Mouse (Mus musculus): ENCODE results near the gene Tmem37.

Gene Tmem37

DNA sequence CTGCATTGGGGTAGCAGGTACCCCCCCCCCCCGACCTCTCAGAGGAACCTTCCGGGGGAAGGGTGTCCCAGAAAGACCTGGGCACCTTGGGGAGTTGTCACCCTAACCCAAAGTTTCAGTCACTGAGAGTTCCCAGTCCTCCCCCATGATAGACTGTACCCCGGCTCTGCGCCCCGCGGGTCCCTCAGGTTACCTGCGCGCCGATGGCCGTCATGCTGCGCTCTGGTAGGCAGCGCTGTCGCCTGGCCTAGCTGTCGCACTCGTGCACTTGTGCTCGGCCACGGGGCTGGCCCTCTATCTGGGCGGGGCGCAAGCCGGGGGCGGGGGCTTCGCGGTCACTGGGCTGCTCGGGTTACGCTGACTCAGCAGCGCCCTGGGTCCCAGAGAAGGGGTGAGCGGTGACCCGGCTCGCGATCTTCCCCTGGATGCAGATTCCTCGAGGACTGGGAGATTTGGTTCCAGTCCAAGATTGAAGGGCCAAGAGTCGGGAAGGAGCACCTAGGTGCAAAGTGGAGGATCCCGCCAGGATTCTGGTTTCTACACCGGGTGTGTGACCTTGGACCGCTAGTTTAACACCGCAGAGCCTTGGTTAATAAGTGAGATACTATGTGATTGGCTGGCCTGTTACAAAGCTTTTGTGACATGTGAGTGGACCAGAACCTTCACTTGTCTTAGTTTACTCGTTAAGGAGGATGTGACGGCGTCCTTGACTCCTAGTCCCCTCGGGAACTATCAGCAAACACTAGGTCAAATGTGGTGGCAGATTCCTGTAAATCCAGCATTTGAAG, at the start of gene Tmem37:
Tmem37 (minus strand) TSS at position 556 of the 788 bp plus-strand sequence.
- no peak for DNase-seq (ENCODE audit: low spot score)

DNA sequence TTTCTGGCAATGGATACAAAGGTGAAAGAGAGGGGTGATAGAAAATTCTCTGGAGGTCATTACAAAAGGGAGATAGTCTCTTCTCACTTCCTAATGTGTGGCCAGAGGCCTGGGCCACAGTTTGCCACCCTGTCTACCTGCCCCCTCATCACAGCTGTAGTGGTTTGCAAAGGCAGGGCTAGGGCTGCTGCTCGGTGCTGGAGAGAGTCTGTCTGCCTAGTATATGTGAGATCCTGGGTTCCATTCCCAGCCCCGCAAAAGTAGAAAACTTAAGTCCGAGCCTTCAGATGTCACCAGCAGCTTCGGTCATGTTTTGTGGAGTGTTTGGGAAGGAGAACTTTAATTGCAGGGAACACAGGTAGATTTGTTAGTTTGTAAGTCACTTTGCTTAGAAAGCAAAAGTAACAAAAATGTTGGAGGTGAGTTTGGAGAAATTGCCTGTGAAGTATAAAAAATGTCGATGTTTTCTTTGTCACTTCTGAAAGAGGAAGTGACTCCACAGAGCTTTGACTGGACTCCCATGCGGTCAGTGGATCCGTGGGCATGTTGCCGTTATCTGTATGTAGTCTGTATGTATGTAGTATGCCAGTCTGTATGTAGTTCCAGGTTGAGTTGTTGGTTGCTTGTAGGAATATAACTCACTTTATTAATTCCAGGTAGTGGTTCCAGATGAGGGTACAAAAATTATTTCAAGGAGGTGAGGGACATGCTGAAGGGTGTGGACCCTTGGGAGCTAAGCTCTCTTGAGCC, 48.9 kb upstream of the Tmem37 start:
- no peak for DNase-seq (ENCODE audit: low spot score)

DNA sequence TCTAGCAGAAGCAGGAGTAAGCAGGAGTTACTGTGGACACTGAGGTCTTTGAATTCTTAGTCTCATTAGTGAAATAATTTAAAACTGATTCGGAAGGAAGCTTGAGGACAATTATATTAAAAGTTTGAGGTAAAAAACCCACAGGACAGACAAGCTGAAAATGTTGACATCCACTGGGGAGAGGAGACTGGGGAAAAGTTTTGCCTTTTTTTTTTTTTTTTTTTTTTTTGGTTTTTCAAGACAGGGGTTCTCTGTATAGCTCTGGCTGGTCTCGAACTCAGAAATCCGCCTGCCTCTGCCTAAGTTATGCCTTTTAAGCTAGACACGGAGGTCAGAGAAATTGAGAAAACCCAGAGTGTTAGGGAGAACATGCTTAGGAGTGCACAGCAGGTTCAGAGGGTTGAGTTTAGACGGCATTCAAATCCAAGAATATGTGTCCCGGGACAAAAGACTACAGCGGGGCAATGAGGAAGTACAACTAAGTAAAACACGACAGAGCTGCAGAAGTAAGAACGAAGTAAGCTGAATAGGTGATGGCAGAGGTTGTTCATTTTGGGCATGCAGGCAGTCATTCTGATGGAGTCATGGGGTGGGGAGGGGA, 48.2 kb upstream of the Tmem37 start:
- DNase-seq (ENCODE audit: low spot score) = no peak

DNA sequence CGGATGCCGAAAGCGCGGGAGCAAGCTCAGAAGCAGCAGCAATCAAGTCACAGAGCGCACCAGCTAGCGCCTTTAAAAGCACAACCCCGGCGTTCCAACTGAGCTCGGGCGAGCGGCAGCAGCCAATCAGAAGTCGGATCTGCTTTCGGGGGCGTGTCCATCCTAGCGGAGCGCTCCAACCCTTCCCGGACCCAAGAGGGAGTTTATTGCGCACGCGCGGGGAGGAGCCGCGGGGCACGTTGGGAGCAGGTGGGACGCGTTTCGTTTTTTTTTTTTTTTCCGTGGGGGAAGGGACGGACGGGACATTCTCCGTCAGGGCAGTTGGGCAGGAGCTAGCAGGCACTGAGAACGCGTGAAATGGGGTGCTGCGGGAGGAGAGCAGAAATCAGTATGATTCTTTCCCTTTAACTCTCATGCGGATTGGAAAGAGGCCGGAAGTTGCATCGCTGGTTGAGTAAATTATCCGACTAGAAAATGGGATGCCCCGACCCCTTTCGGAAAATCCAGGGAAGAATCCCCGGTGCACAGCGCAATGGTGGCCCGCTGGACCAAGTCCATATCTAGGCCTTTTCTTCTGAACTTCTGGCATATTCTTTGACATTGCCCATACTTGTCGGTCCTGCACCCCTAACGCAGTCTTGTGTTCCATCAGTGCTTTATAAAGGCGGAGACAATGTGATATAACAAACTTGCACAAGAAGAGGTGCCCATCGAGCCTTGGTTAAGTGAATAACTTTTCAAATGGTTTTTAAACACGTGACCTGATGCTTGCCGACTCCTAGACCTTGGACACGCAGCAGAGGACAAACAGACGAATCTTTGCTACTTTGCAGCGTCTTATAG, 47.3 kb upstream of the Tmem37 start, which contains the start of the genes Dbi and 3110009E18Rik:
Dbi (minus strand) TSS at position 110 of the 843 bp plus-strand sequence.
3110009E18Rik (plus strand) TSS at position 219 of the 843 bp plus-strand sequence.
- peak; percentile 95 for DNase-seq (ENCODE audit: low spot score)

DNA sequence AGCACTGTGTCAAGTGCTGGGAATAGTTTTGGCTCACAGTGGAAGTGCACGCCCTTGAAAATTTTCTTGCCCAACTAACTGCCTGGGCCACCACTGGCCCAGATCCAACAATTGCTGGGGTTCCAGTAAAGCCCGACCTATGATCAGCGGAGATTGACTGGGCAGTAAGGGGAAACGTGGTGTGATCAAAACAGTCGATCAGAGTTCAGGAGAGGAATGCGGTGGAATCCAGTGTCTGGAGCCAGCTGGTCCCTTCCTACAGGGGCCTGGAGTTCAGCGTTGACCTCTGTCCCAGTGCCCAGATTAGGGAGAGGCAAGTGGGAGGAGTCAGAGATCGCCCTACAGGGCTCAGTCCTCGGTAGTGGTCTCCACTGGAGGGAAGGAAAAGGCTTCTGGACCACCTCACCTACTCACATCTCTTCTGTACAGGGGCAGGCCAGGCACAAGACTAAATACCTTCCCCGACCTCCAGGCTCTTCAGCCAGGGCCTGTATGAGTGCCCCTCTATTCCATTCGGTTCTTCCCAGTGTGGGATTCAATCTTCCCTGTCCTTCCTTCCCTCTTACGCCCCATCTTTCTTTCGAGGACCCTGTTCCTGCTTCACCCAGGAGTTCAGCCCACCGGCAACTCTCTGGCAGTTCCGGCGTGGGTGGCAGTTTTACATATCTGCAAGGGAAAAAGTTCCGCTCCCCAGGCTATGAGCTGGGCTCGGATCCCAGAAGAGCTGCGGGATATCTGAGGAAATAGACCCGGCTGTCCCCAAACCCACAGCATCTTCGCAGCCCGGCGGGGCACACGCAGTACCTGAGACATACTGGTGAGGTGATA, 46.5 kb upstream of the Tmem37 start:
- DNase-seq (ENCODE audit: low spot score) = peak; percentile 41

DNA sequence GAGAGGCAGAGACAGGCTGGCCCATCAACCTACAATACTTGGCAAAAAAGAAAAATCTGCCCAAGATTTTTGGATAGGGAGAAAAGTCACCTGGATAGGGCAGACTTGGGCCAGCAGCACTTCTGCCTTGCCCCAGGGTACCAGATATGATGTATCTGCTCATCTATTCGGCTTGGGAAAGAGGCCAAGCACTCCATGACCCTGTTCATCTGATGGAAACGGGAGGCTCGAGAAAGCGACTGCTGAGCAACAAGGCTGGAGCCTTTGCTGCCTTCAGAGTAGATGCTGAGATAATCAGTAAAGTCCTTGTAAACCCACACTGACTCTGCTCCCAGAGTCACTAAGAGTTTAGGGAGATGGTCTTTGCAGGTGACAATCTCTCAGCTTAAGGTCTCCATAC, 45.5 kb upstream of the Tmem37 start:
- DNase-seq (ENCODE audit: low spot score) = no peak

DNA sequence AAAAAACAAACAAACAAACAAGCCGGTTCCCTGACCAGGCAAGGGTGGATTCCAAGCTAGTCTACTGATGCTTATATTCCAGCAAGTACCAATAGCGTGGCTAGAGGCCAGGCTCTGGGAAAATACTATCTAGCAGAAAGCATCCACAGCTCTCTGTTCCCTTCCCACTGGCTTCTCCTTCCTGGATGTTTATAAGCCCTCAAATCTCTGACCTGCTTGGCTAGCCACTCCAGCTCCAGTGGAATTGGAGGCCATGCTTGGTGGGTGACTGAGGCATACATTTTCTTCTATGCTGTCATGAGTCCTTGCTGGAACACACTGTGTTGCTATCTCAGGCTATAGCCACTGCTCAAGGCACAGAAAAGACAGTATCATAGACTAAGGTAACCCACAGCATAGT, 45.0 kb upstream of the Tmem37 start:
- DNase-seq (ENCODE audit: low spot score) = no peak

DNA sequence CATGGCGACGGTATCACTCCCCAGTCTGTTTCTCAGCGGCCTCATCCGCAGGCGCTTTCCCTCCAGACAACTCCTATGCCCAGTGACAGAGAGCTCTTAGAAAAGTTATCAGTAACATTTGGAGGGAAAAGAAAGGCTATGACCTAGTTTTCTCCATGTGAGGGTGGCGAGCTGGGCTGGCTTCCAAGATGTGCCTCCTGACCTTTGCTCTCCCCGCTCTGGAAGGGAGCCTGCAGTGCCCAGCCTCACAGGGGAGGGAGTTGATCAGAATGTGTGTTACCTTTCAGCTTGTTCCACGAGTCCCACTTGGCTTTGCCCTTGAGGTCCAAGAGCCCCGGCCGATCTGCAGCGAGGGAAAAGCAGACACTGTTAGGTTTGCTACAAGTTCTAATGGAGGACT, 42.2 kb upstream of the Tmem37 start:
- no peak for DNase-seq (ENCODE audit: low spot score)

DNA sequence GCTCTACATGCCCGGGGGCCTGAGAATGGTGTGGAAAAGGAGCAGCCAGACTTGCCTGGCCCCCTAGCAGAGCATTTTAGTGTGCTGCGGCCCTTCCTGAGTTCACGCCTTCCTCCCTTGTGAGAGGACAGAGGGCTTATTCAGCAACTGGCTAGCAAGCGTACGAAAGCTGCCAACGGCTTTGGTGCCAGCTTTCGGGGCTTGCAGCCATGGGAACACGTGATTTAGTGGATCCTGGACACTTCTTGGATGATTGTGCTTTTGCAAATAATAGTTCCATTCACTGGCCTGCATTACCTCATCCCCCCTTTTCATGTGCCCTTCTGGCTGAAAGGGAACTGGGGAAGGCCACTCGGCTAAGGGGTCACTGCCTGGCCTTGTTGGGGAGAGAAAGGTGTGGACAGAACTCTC, 41.8 kb upstream of the Tmem37 start:
- peak; percentile 83 for DNase-seq (ENCODE audit: low spot score)

DNA sequence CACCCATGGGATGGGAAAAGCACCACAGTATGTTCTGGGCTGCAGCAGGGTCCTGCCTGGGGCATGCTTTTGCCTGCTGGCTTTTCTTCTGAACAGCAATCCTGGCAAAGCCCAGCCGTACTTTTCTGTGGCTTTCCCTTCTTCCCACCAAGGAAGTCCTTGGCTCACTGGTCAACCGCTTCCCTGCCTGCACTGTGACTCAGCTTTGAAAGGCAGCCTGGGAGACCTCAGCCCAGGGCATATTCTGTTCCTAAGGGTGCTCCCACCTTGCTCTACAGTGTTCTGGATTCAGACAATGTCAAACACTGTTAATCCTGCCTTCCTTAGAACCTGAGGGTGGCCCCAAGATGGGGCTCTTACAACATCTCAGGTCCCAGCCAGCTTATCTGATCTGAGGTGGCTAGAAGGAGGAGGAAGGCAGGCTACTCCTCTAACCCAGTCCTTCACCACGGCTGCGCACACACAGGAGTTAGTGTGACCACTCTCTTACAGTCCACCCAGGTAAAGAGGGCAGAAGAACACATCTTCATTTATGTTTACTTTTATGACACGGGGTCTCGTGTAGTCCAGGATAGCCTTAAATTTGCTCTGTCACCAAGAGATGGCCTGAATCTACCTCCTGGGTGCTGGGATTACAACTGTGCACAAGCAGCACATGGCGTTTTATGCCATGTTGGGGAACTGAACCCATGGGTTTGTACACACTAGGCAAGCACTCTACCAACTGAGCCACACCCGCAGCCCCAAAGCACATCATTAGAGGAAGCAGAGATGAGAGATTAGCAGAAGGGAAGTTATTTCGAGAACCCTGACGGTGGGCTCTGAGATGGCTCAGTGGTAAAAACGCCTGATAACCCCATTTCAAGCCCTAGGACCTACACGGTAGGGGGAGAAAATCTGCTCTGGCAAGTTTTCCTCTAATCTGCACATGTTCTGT, 38.6 kb upstream of the Tmem37 start:
- no peak for DNase-seq (ENCODE audit: low spot score)

DNA sequence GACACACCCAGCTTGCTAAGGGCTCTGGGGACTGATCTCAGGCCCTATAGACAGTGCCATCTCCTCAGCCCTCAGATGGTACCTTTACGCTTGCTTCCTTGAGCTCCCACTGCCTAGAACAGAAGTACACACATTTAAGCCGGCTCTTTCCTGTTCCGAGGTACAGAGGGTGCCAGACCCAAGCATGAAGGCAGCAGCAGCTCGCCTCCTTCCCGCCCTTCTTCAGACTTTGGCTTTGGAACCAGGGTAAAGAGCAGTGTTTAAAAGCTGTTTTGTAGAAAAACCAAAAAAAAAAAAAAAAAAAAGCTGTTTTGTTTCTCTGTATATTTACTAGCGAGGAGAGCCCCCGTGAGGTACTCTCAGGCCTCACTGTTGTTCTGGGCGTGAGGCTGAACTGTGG, 37.9 kb upstream of the Tmem37 start:
- DNase-seq (ENCODE audit: low spot score) = no peak

DNA sequence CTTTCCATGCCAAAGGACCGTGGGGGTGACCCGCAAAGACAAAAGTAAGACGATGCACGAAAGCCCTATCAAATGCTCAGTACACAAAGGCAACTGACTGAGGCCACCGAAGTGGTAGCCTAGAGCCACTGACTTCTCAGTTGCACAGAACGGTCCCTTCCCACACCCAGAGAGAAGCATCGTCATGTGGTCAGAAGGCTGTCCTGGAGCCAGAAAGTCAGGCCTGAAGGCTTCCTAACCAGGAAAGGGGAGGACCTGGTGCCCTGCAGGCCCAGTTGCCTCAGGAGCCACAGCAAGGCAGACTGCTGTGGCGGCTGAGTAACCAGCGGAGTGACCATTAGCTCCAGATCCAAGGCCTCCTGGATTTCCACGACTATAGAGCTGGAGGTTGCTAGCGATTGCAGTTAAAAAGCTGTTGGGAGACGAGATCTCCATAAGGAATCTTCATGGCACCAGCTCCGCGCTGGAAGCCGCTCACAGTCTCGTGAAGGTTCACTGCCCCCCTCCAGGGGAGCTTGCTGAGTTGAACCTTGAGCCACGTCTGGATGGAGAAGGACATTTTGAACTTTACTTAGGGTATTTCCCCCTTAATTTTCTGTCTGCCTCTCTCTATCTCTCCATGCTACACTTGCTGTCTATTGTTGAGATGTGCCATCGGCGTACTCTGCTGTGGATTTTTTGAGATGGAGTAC, 36.0 kb upstream of the Tmem37 start:
- DNase-seq (ENCODE audit: low spot score) = no peak

DNA sequence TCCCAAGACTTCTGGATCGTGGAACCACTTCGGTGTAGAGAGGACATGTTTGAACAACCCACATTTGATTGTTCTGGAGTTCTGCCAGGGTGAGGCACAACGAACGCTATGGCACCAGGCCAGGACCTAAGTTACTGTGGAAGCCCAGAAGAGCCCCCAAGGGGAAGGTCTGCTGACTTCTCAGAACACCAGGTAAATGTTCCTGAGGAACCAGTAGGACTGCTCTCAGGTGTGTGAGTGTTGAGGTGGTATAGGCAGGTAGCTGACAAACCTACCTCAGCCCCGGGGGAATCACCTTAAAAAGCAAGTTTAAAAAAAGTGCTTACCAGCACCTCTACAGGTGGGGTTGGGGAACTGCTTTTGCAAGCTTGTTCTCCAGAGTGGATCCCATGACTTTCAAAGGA, 31.7 kb upstream of the Tmem37 start:
- DNase-seq (ENCODE audit: low spot score) = no peak

DNA sequence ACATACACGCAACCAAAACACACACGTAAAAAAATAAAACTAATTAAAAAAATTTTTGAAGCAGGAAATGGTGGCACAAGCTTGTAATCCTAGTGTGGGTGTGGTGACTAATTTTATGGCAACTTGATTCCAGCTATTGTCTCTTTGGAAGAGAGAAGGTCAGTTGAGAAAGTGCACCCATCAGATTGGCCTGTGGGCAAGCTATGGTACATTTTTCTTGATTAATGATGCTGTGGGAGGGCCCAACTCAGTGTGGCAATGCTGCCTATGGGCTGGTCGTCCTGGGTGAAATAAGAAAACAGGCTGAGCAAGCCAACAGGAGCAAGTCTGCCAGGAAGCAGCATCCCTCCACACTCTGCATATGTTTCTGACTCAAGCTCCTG, 27.3 kb upstream of the Tmem37 start:
- DNase-seq (ENCODE audit: low spot score) = no peak

DNA sequence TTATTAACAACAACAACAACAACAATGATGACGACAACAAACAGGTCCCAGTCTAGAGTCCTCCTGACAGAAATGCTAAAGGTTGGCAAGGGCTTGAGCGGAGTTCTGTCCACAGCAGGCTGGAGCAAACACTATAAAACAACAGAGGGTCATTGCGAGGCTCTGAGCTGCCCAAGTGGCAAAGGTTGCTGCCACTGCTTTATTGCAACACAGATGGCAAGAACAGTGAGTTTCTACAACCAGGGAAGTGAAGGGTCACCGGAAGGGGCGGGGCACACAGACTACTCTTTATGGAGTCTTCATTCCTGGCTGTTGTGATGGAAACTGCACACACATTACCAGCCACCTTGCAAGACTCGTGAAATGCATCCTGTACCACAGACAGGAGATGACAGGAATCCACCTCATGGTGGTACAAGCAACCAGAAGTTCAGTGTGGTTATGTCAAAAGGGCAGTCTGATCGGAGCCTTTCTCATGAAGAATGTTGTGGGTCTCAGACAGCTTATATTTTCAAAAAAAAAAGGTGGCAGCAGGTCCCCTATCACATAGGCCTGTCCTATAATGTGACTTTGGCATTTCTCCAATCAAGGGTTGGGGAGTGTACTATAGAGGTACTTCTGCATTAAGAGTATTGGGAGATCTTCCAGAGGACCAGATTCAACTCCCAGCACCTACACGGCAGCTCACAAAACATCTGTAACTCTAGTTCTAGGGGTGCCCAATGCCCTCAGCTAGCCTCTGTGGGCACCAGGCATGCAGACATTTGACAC, 26.8 kb upstream of the Tmem37 start:
- DNase-seq (ENCODE audit: low spot score) = no peak

DNA sequence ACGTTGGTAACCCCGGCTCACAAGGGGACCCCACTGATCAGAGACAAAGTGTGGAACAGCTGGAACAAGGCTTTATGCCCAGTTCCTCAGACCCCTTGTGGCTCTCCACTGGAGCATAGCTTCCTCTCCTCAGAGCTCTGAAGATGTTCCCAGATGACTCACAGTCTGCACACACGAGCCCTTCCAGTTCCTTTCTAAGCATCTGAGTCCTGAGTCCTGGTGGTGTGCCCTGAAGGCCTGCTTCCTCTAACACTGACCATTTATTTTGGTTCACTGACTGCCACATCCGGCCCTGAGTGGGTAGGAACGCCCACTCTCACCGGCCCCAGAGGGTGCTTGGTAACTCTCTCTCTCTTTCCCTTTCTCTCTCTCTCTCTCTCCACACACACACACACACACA, 25.6 kb upstream of the Tmem37 start:
- DNase-seq (ENCODE audit: low spot score) = peak; percentile 26

DNA sequence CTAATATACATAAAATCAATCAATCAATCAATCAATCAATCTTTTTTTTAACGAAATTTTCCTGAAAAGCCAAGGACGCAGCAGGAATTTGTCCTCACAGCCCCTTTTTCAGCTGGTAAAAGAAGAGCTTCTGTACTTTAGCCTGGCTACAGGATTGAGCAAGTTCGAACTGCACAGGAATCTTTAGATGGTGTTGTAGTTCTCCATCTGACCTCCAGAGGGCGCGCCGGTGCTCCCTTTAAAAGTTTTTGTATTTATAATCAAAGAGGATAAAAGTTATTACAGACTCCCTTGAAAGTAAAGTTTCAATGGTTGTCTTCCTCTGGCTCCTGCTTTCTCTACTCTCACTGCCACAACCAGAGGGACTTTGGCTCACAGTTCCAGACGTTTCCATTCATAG, 24.5 kb upstream of the Tmem37 start:
- peak; percentile 40 for DNase-seq (ENCODE audit: low spot score)

DNA sequence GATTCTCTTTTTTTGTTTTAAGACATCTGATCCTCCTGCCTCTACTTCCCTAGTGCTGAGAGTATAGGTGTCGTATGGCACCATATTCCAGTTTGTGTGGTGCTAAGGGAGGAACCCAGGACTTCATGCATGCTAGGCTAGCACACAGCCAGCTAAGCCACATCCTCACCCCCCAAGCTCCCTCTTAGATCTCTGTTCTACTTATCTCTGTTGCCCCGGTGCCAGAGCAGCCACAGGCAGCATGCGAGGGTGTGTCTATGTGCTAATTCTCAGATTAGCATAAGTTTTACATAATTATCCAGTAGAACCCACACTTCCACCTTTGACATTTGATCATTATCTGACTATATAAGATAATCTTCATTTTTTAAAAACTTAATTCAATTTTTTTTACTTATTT, 21.0 kb upstream of the Tmem37 start:
- no peak for DNase-seq (ENCODE audit: low spot score)
